Mouse (Mus musculus): ENCODE results near the gene Tomm7. TPM values are rescaled to one million over a fixed set of nuclear protein-coding genes. Genes with fewer than 3 reads are reported as not detected.

The Tomm7 gene
- polyA plus RNA-seq, 1 experiment from 2014 or later, result 117 TPM

Other genes starting within 250 kb of the Tomm7 start
- 77.3 and 78.2 TPM in 2 replicates for gene Srpk2, start 159.5 kb downstream of the Tomm7 start, polyA plus RNA-seq (2016; fragmentation: Nextera tagmentation; extraction: Ambion mirVana)
- gene Pus7, start 60.5 kb downstream of the Tomm7 start, polyA plus RNA-seq (2016; fragmentation: Nextera tagmentation; extraction: Ambion mirVana), result 24.7 and 26.2 TPM in 2 replicates
- 38.9 and 39.3 TPM in 2 replicates for gene Rint1, start 56.5 kb downstream of the Tomm7 start, polyA plus RNA-seq (2016; fragmentation: Nextera tagmentation; extraction: Ambion mirVana)
- gene Fam126a, start 186.5 kb upstream of the Tomm7 start, polyA plus RNA-seq (2016; fragmentation: Nextera tagmentation; extraction: Ambion mirVana), result 46.0 and 47.4 TPM in 2 replicates